Mouse (Mus musculus): ENCODE measurements around the gene Krt31.
A peak's percentile ranks its signal among the peaks of the same experiment; 100 is the strongest.

The Krt31 gene

GRCm38 (mm10) chr11:100050451-100050850 lies at the start of gene Krt31:
TSS of gene Krt31 (minus strand) at chr11:100050551.
- DNase-seq (ENCODE audit: low spot score in 2 of 2), result no peak

GRCm38 (mm10) chr11:100097819-100098218 lies 47.5 kb upstream of the Krt31 start:
- DNase-seq (ENCODE audit: low spot score in 2 of 2), result no peak

- no peak for DNase-seq (ENCODE audit: low spot score in 2 of 2)
Measured at GRCm38 (mm10) chr11:100096141-100096540, 45.8 kb upstream of the Krt31 start, which contains the start of gene Krt35. TSS of gene Krt35 (minus strand) at chr11:100096241.

- no peak for DNase-seq (ENCODE audit: low spot score in 2 of 2)
Measured at GRCm38 (mm10) chr11:100088378-100089025, 38.2 kb upstream of the Krt31 start.

GRCm38 (mm10) chr11:100087861-100088260 lies 37.5 kb upstream of the Krt31 start, which contains the start of gene Krt32:
TSS of gene Krt32 (minus strand) at chr11:100088226.
- DNase-seq (ENCODE audit: low spot score in 2 of 2), result no peak

GRCm38 (mm10) chr11:100073873-100074272 lies 23.5 kb upstream of the Krt31 start:
- no peak for DNase-seq (ENCODE audit: low spot score in 2 of 2)

GRCm38 (mm10) chr11:100067293-100068036 lies 17.1 kb upstream of the Krt31 start:
- DNase-seq (ENCODE audit: low spot score in 2 of 2), result no peak

GRCm38 (mm10) chr11:100066236-100067010 lies 16.1 kb upstream of the Krt31 start:
- no peak for DNase-seq (ENCODE audit: low spot score in 2 of 2)

GRCm38 (mm10) chr11:100058875-100059274 lies 8.5 kb upstream of the Krt31 start:
- DNase-seq (ENCODE audit: low spot score in 2 of 2), result no peak

GRCm38 (mm10) chr11:100055686-100056655 lies 5.6 kb upstream of the Krt31 start:
- DNase-seq (ENCODE audit: low spot score in 2 of 2), result no peak

- no peak for DNase-seq (ENCODE audit: low spot score in 2 of 2)
Measured at GRCm38 (mm10) chr11:100047193-100047592, 3.2 kb downstream of the Krt31 start.

GRCm38 (mm10) chr11:100046303-100046866 lies 4.0 kb downstream of the Krt31 start:
- peak in 1 of 2 experiments; percentile 30 for DNase-seq (ENCODE audit: low spot score in 2 of 2)

- no peak for DNase-seq (ENCODE audit: low spot score in 2 of 2)
Measured at GRCm38 (mm10) chr11:100041454-100041853, 8.9 kb downstream of the Krt31 start, which contains the start of gene Krt34. TSS of gene Krt34 (minus strand) at chr11:100041554.

GRCm38 (mm10) chr11:100029768-100030167 lies 20.6 kb downstream of the Krt31 start, which contains the start of gene Krt33b:
TSS of gene Krt33b (minus strand) at chr11:100029868.
- no peak for DNase-seq (ENCODE audit: low spot score in 2 of 2)

GRCm38 (mm10) chr11:100021438-100021837 lies 28.9 kb downstream of the Krt31 start:
- DNase-seq (ENCODE audit: low spot score in 2 of 2), result no peak

- no peak for DNase-seq (ENCODE audit: low spot score in 2 of 2)
Measured at GRCm38 (mm10) chr11:100019466-100019865, 30.9 kb downstream of the Krt31 start.

- no peak for DNase-seq (ENCODE audit: low spot score in 2 of 2)
Measured at GRCm38 (mm10) chr11:100016112-100016511, 34.2 kb downstream of the Krt31 start, which contains the start of gene Krt33a. TSS of gene Krt33a (minus strand) at chr11:100016212.

- DNase-seq (ENCODE audit: low spot score in 2 of 2), result no peak
Measured at GRCm38 (mm10) chr11:100013691-100014171, 36.6 kb downstream of the Krt31 start.

- no peak for DNase-seq (ENCODE audit: low spot score in 2 of 2)
Measured at GRCm38 (mm10) chr11:100010682-100011081, 39.7 kb downstream of the Krt31 start.

GRCm38 (mm10) chr11:100008336-100008735 lies 42.0 kb downstream of the Krt31 start:
- DNase-seq (ENCODE audit: low spot score in 2 of 2), result no peak
